Mouse (Mus musculus) bone marrow, adult 2 months (tissue): Measurements from ENCODE around the gene Zfp790.

Experiments used
- CTCF ChIP-seq: fragments of 200-500 bp; IDR thresholded peaks from 2 replicates; pipeline ENCODE4 v1.5.1; 2011; ENCODE audit warnings: low read length, control low read depth; ENCODE audit not compliant: control insufficient read depth, insufficient read depth
- POLR2A ChIP-seq: fragments of 200-500 bp; IDR thresholded peaks from 2 replicates; pipeline ENCODE4 v1.6.1; 2011; ENCODE audit warnings: low read depth, mild to moderate bottlenecking, control low read depth, low read length, borderline replicate concordance; ENCODE audit not compliant: control insufficient read depth

DNA sequence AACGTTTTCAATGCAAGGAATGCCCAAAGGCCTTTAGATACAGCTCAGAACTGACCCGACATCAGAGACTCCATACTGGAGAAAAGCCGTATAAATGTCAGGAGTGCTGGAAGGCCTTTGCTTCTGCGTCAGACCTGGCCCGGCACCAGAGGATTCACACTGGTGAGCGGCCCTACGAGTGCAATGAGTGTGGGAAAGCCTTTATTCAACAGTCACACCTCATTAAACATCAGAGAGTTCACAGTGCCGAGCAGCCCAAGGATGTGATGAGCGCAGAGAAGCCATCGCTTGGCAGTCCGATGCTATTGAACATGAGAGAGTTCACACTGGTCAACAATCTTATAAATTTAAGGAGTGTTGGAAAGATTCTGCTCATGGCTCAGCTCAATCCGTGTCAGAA, 13.9 kb downstream of the Zfp790 start:
- TF ChIP-seq CTCF = no peak
- TF ChIP-seq POLR2A = no peak
